17 mouse cellular contexts compared by ENCODE assay signal in the genomic region with DNA sequence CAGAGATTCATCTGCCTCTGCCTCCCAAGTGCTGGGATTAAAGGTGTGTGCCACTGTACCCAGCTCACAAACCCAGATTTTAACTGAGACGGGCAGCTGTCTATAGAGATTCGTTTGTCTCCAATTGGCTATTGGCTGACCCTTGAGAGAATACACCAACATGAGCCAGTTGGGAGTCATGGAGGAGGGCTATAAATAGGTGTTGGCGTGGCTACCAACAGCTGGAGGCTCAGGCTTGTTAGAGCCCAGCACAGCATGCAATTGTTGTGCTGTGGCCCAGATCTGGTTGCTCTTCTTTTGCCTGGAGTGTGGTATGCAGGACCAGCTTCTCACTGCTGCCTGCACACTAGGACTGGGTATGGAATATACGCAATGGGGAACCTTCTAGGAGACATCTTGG. TPM values are rescaled to one million over a fixed set of nuclear protein-coding genes. Genes with fewer than 3 reads are reported as not detected.
DNase-seq lines count a peak whose midpoint lies in the region; ATAC-seq and TF ChIP-seq lines count a peak whose summit lies in the region.
"Had no signal": no experiment of that assay in that cellular context is flagged by ENCODE, and none has a peak within 500 bp of the region (broad histone marks: within the 10 kb centered on the region; RNA-seq: fewer than 3 reads in every experiment).

No protein-coding gene starts in this region.

- TF ChIP-seq CTCF in forebrain, postnatal 0 days (IDR thresholded peaks at IDR 0.05; ENCODE audit: low read depth): no peak
- TF ChIP-seq CTCF in midbrain, postnatal 0 days (IDR thresholded peaks at IDR 0.05): no peak

- no peaks in the 10 kb centered on the region for H3K27me3 ChIP-seq in forebrain, postnatal 0 days (ENCODE audit: insufficient read depth, low read length)
- H3K27me3 ChIP-seq in forebrain, embryonic 13.5 days: no peaks in the 10 kb centered on the region
- 0 out of 2 replicates have a peak, but pooled peaks cover 11% of the 10 kb centered on the region for H3K27me3 ChIP-seq in midbrain, embryonic 10.5 days (ENCODE audit: low read depth, poor library complexity, severe bottlenecking)
- H3K27me3 ChIP-seq in midbrain, postnatal 0 days (ENCODE audit: insufficient read depth, low read length): no peaks in the 10 kb centered on the region
- H3K27me3 ChIP-seq in heart, embryonic 13.5 days (replicated peaks): no peaks in the 10 kb centered on the region
- H3K27me3 ChIP-seq: hindbrain, embryonic 15.5 days had no signal

- peaks cover 2% of the 10 kb centered on the region; the same call in 1 of the 2 replicates for H3K36me3 ChIP-seq in forebrain, postnatal 0 days (ENCODE audit: insufficient read depth)
- H3K36me3 ChIP-seq in forebrain, embryonic 13.5 days (ENCODE audit: poor library complexity, severe bottlenecking): no peaks in the 10 kb centered on the region
- H3K36me3 ChIP-seq in midbrain, embryonic 10.5 days: no peaks in the 10 kb centered on the region
- H3K36me3 ChIP-seq in midbrain, postnatal 0 days (ENCODE audit: insufficient read depth, low read length): no peaks in the 10 kb centered on the region
- peaks cover 92% of the 10 kb centered on the region for H3K36me3 ChIP-seq in heart, embryonic 13.5 days
- H3K36me3 ChIP-seq: G1E; hindbrain, embryonic 15.5 days; limb, embryonic 12.5 days; midbrain, embryonic 13.5 days had no signal

- no peak overlapping the region for H3K9ac ChIP-seq in forebrain, postnatal 0 days
- no peak overlapping the region for H3K9ac ChIP-seq in forebrain, embryonic 13.5 days
- no peak overlapping the region for H3K9ac ChIP-seq in midbrain, postnatal 0 days (replicated peaks; ENCODE audit: low read length, poor library complexity, severe bottlenecking)
- 0 out of 2 replicates have a peak overlapping the region, but pooled peaks have one; percentile 74 for H3K9ac ChIP-seq in heart, embryonic 13.5 days
- H3K9ac ChIP-seq: hindbrain, embryonic 15.5 days; limb, embryonic 12.5 days; midbrain, embryonic 13.5 days had no signal

- no peaks in the 10 kb centered on the region for H3K9me3 ChIP-seq in forebrain, postnatal 0 days (ENCODE audit: low read length)
- H3K9me3 ChIP-seq in forebrain, embryonic 13.5 days (replicated peaks): no peaks in the 10 kb centered on the region
- no peaks in the 10 kb centered on the region for H3K9me3 ChIP-seq in midbrain, embryonic 10.5 days (replicated peaks)
- no peaks in the 10 kb centered on the region for H3K9me3 ChIP-seq in midbrain, postnatal 0 days (ENCODE audit: low read length)
- H3K9me3 ChIP-seq in heart, embryonic 13.5 days: no peaks in the 10 kb centered on the region
- H3K9me3 ChIP-seq: hindbrain, embryonic 15.5 days; limb, embryonic 12.5 days; midbrain, embryonic 13.5 days had no signal

- H3K4me2 ChIP-seq in forebrain, postnatal 0 days (ENCODE audit: low read depth): no peak overlapping the region
- no peak overlapping the region for H3K4me2 ChIP-seq in forebrain, embryonic 13.5 days
- H3K4me2 ChIP-seq in midbrain, postnatal 0 days (ENCODE audit: low read depth, low read length, poor library complexity, severe bottlenecking): no peak overlapping the region
- 0 out of 2 replicates have a peak overlapping the region, but pooled peaks have one; percentile 21 for H3K4me2 ChIP-seq in heart, embryonic 13.5 days
- H3K4me2 ChIP-seq: limb, embryonic 12.5 days; midbrain, embryonic 13.5 days had no signal

- DNase-seq in forebrain, postnatal 0 days: no peak
- no peak for DNase-seq in midbrain, embryonic 10.5 days (ENCODE audit: low spot score)
- DNase-seq in midbrain, postnatal 0 days (ENCODE audit: low spot score): no peak
- DNase-seq in urinary bladder, postnatal 14 days (ENCODE audit: low spot score): no peak
- no peak for DNase-seq in left cerebral cortex, postnatal 10 days (ENCODE audit: extremely low spot score in 1 of 2, low spot score in 2 of 2)
- DNase-seq: adrenal gland, adult 8-10 months; kidney, adult 18-20 months; kidney, postnatal 14 days; lung, postnatal 4 days; right cerebral cortex, postnatal 4 days; thymus, adult 18-20 months had no signal

- intact Hi-C loops in left cerebral cortex, postnatal 10 days (cut with DNase I): no loop called here

- ATAC-seq in forebrain, postnatal 0 days: no peak
- ATAC-seq in forebrain, embryonic 13.5 days: no peak
- ATAC-seq in midbrain, postnatal 0 days (ENCODE audit: low FRiP score): no peak
- ATAC-seq in heart, embryonic 13.5 days (ENCODE audit: extremely low read depth, insufficient number of reproducible peaks, low FRiP score, low TSS enrichment): no peak

- H3K4me3 ChIP-seq in forebrain, postnatal 0 days (ENCODE audit: low read depth, low read length): no peak overlapping the region
- H3K4me3 ChIP-seq in forebrain, embryonic 13.5 days: no peak overlapping the region
- no peak overlapping the region for H3K4me3 ChIP-seq in midbrain, embryonic 10.5 days
- no peak overlapping the region for H3K4me3 ChIP-seq in midbrain, postnatal 0 days (ENCODE audit: low read depth, low read length)
- H3K4me3 ChIP-seq in heart, embryonic 13.5 days: no peak overlapping the region
- H3K4me3 ChIP-seq: hindbrain, embryonic 15.5 days; limb, embryonic 12.5 days; midbrain, embryonic 13.5 days had no signal

- peak overlapping the region; percentile 80 for H3K27ac ChIP-seq in forebrain, postnatal 0 days (ENCODE audit: low read depth, low read length)
- H3K27ac ChIP-seq in forebrain, embryonic 13.5 days: no peak overlapping the region
- H3K27ac ChIP-seq in midbrain, embryonic 10.5 days (replicated peaks): 0 out of 2 replicates have a peak overlapping the region, but pooled peaks have one; percentile 25
- H3K27ac ChIP-seq in midbrain, postnatal 0 days (ENCODE audit: low read depth, low read length): no peak overlapping the region
- peak overlapping the region; percentile 73 for H3K27ac ChIP-seq in heart, embryonic 13.5 days (replicated peaks)
- H3K27ac ChIP-seq: limb, embryonic 12.5 days; midbrain, embryonic 13.5 days had no signal

- 58% methylated on average over 4 of the region's 4 CpGs for WGBS in forebrain, postnatal 0 days
- 61% methylated on average over 4 of the region's 4 CpGs for WGBS in forebrain, embryonic 13.5 days
- 71% methylated on average over 4 of the region's 4 CpGs for WGBS in midbrain, embryonic 10.5 days
- 77% methylated on average over 4 of the region's 4 CpGs for WGBS in midbrain, postnatal 0 days
- WGBS in heart, embryonic 13.5 days: 50% methylated on average over 4 of the region's 4 CpGs

- H3K4me1 ChIP-seq in forebrain, postnatal 0 days (ENCODE audit: insufficient read depth): peaks cover 26% of the 10 kb centered on the region
- H3K4me1 ChIP-seq in forebrain, embryonic 13.5 days: peaks cover 19% of the 10 kb centered on the region
- H3K4me1 ChIP-seq in midbrain, embryonic 10.5 days: peaks cover 25% of the 10 kb centered on the region
- peaks cover 2% of the 10 kb centered on the region; the same call in 1 of the 2 replicates for H3K4me1 ChIP-seq in midbrain, postnatal 0 days (ENCODE audit: insufficient read depth, low read length)
- H3K4me1 ChIP-seq in heart, embryonic 13.5 days: peaks cover 96% of the 10 kb centered on the region

RNA-seq across cellular contexts. Expression of a gene that starts 8.8 kb away (rescaled TPM):
- 28.6 and 29.0 TPM in 2 replicates for total RNA-seq in forebrain, postnatal 0 days (2014; rRNA removed)
- 16.3 and 18.3 TPM in 2 replicates for polyA plus RNA-seq in forebrain, postnatal 0 days (2015; fragmentation: Nextera tagmentation; extraction: Ambion mirVana)
- polyA plus RNA-seq in forebrain, embryonic 13.5 days (2015; fragmentation: Nextera tagmentation; extraction: Ambion mirVana): 1.1 and 2.9 TPM in 2 replicates
- 0.78 and 1.3 TPM in 2 replicates for polyA plus RNA-seq in midbrain, embryonic 10.5 days (2016; fragmentation: Nextera tagmentation; extraction: Ambion mirVana)
- total RNA-seq in midbrain, postnatal 0 days (2014; rRNA removed): 11.0 and 12.5 TPM in 2 replicates
- polyA plus RNA-seq in midbrain, postnatal 0 days (2015; fragmentation: Nextera tagmentation; extraction: Ambion mirVana): 5.8 and 6.2 TPM in 2 replicates
- 105 and 109 TPM in 2 replicates for polyA plus RNA-seq in heart, embryonic 13.5 days (2015; fragmentation: Nextera tagmentation; extraction: Ambion mirVana)
- total RNA-seq in left cerebral cortex, postnatal 10 days (2021): 100 to 1,000 TPM; 300 to 329 TPM
- polyA plus RNA-seq: G1E had no signal

Comparison
In these comparisons a context has a peak if more than half of its experiments do, and no peak if none do; other contexts are left out.
1. H3K27ac ChIP-seq: peak in forebrain, postnatal 0 days (single experiment), midbrain, embryonic 10.5 days (single experiment) and heart, embryonic 13.5 days (single experiment); none in forebrain, embryonic 13.5 days (single experiment) and midbrain, postnatal 0 days (single experiment).